Mouse (Mus musculus): Measurements from ENCODE around the gene Map2.

DNA sequence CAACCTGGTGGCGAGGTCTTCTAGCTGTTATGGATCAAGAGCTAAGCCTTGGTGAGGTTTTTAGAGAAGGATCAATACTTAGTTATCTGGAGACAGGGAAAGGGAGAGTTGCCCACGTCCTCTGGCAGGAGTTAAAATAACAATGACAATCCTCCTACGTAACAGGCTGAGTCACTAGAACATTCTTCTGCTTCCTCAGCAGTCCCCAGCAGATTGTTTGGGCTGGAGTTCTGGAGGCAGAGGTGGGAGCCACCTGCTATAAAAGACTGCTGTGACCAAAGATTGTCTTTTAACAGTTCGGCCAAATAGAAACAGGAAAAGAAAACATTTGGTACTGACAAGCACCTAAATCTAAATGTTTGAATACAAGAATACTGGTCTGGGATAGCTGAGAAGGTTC lies 190.5 kb downstream of the Map2 start:
- TF ChIP-seq CTCF (IDR thresholded peaks at IDR 0.05; ENCODE audit: low read depth, low read length) = no peak
- TF ChIP-seq GATA1 (IDR thresholded peaks at IDR 0.05; ENCODE audit: borderline replicate concordance, low read length) = no peak
- TF ChIP-seq POLR2AphosphoS5 (IDR thresholded peaks at IDR 0.05; ENCODE audit: insufficient replicate concordance, low read depth, low read length) = no peak

All from G1E (cell line).